Mouse (Mus musculus) cerebellum, adult 2 months (tissue): ENCODE results near the gene Enox1. TPM values are rescaled to one million over a fixed set of nuclear protein-coding genes. Genes with fewer than 3 reads are reported as not detected.

Source experiments
- DNase-seq, 2 experiments: peaks; one replicate each; pipeline ENCODE4 v3.0.0; 2021
- H3K27ac ChIP-seq: fragments of 200-500 bp; 2 replicates; pipeline ENCODE4 v1.5.1; 2012; ENCODE audit warnings: low read length, control low read depth, inconsistent platforms; ENCODE audit not compliant: insufficient read depth
- H3K27me3 ChIP-seq: fragments of 200-500 bp; 2 replicates; pipeline ENCODE4 v1.6.1; 2012; ENCODE audit warnings: inconsistent platforms, mild to moderate bottlenecking, low read length, moderate library complexity; ENCODE audit not compliant: control insufficient read depth, insufficient read depth
- H3K4me1 ChIP-seq: fragments of 200-500 bp; 2 replicates; pipeline ENCODE4 v1.6.1; 2011; ENCODE audit warnings: low read length; ENCODE audit not compliant: control insufficient read depth, insufficient read depth
- H3K4me3 ChIP-seq: fragments of 200-500 bp; replicated peaks from 2 replicates; pipeline ENCODE3; 2011; ENCODE audit warnings: mild to moderate bottlenecking, low read depth, low read length, control low read depth; ENCODE audit not compliant: insufficient read depth
- CTCF ChIP-seq: fragments of 200-500 bp; IDR thresholded peaks from 2 replicates; pipeline ENCODE4 v1.5.1; 2011; ENCODE audit warnings: low read depth, mild to moderate bottlenecking, control low read depth, low read length, moderate library complexity, borderline replicate concordance; ENCODE audit not compliant: insufficient read depth
- POLR2A ChIP-seq: fragments of 200-500 bp; IDR thresholded peaks from 2 replicates; pipeline ENCODE4 v1.6.1; 2011; ENCODE audit warnings: low read length, control low read depth, borderline replicate concordance; ENCODE audit not compliant: insufficient read depth
- WGBS: fragments of 180-500 bp; shearing (Covaris S2); methylation state at CpG from one replicate; pipeline ENCODE4 v1.1.7; 2018; 5-methylcytosine and 5-hydroxymethylcytosine counted together
- polyA plus RNA-seq: library from polyadenylated mRNA; depleted of rRNA; stranded (reverse); fragments of >200 nt; gene quantifications from 2 replicates; pipeline ENCODE4 v1.2.3, GENCODE M21; 2012

Gene Enox1
- polyA plus RNA-seq, 1 experiment = 15.2 TPM

DNA sequence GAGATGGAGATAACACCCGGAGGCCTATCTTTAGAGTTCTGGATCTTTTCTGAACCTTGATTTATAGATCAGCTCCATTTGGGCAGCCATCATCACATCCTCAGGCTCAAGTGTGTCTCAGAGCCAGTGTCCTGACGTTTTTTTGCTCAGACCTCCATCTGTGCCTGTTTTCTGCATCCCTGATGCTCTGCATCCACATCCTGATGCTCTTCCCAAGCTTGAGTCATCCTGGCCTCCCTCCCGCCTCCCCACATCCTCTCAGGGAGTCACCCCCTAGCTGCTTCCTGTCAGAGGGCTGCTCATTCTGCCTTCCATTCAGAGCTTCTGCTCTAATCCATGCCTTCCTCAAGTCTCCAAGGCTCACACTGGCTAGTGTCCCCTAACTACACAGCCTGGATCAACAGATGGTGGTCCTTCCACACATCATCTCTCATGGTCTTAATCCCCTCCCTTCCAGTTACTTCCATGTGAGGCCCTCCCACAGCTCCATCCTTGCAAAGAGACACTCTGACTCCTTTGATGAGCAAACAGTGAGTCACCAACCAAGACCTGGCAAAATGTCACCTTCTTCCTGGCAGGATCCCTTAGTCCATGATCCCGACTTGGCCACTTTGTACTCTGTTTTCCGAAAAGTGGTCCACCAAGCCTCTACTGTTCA lies 451.7 kb downstream of the Enox1 start:
- WGBS = 69% methylated on average over 5 of the region's 5 CpGs
- DNase-seq = peak; percentile 37 to 67
- no peaks in the 10 kb centered on the region for H3K27me3 ChIP-seq
- H3K27ac ChIP-seq = no peak overlapping the region
- H3K4me1 ChIP-seq = peaks cover 5% of the 10 kb centered on the region
- TF ChIP-seq POLR2A (no peak), CTCF (no peak)
- H3K4me3 ChIP-seq = no peak overlapping the region

DNA sequence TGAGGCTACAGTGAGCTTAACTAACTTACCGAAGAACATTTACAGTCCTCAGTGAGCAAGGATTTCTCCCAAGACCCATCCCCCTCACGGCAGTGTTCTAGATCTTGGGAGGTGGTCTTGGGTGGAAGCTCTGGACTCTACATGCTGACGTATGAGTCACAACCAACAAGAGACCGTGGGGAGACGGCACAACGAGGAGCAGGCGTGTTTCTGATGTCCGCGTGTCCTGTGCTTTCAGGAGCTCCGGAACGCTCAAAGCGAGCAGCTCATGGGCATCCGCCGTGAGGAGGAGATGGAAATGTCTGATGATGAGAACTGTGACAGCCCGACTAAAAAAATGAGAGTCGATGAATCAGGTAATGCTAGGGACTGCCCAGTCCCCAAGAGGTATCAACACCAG lies 458.6 kb downstream of the Enox1 start:
- 97% methylated on average over 16 of the region's 16 CpGs for WGBS
- Histone ChIP-seq H3K27ac (no peak overlapping the region), H3K4me3 (no peak overlapping the region), H3K27me3 (no peaks in the 10 kb centered on the region), H3K4me1 (no peaks in the 10 kb centered on the region)
- DNase-seq = no peak
- no peak for TF ChIP-seq POLR2A
- TF ChIP-seq CTCF = no peak

DNA sequence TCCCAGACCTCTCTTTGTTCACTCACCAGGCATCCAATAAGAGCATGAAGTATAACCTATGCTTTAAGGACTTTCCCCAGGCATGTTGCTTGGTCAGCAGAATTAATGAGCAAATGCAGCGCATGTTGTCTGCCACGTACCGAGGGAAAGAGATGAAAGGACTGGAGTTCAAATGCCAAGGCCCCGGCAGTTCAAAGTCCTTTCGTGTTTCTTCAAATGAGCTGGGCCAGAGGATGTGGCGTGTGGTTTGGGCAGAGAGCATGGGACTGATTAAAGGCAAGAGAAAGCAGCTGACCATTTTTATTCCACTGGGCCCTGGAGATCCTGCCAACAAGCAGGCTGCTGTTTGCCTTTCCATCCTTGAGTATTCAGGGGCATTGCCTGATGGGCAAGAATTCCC lies 460.7 kb downstream of the Enox1 start:
- no peak overlapping the region for H3K4me3 ChIP-seq
- WGBS = 76% methylated on average over 6 of the region's 6 CpGs
- H3K27ac ChIP-seq = no peak overlapping the region
- DNase-seq = no peak
- TF ChIP-seq POLR2A (no peak), CTCF (no peak)
- H3K4me1 ChIP-seq = no peaks in the 10 kb centered on the region
- H3K27me3 ChIP-seq = no peaks in the 10 kb centered on the region

GRCm38 (mm10) chr14:77618131-77618805 lies 461.7 kb downstream of the Enox1 start:
- Histone ChIP-seq H3K4me1 (no peaks in the 10 kb centered on the region), H3K27ac (no peak overlapping the region), H3K27me3 (no peaks in the 10 kb centered on the region), H3K4me3 (no peak overlapping the region)
- no peak for DNase-seq
- WGBS = 73% methylated on average over 13 of the region's 13 CpGs
- no peak for TF ChIP-seq POLR2A
- TF ChIP-seq CTCF = no peak

- WGBS = 90% methylated on average over 4 of the region's 4 CpGs
- H3K4me3 ChIP-seq = no peak overlapping the region
- no peaks in the 10 kb centered on the region for H3K27me3 ChIP-seq
- no peaks in the 10 kb centered on the region for H3K4me1 ChIP-seq
- no peak overlapping the region for H3K27ac ChIP-seq
- DNase-seq = no peak
- TF ChIP-seq POLR2A = no peak
- no peak for TF ChIP-seq CTCF
Measured at GRCm38 (mm10) chr14:77621473-77622264, 465.1 kb downstream of the Enox1 start.

GRCm38 (mm10) chr14:77626557-77627507 lies 470.3 kb downstream of the Enox1 start:
- TF ChIP-seq CTCF = no peak
- no peak for TF ChIP-seq POLR2A
- Histone ChIP-seq H3K27me3 (no peaks in the 10 kb centered on the region), H3K4me3 (no peak overlapping the region), H3K4me1 (no peaks in the 10 kb centered on the region), H3K27ac (no peak overlapping the region)
- no peak for DNase-seq
- 87% methylated on average over 12 of the region's 12 CpGs for WGBS
